Mouse (Mus musculus) adrenal gland, adult 10 weeks (tissue): ENCODE measurements around the gene Trim30c. TPM values are rescaled to one million over a fixed set of nuclear protein-coding genes. Genes with fewer than 3 reads are reported as not detected.

Experiments used
- polyA plus RNA-seq: library from polyadenylated mRNA; stranded (reverse); fragments of 350-450 nt; fragmentation: Illumina TruSeq; extraction: RNeasy Lipid Tissue Mini Kit (QIAGEN cat#74804); gene quantifications from one replicate; pipeline ENCODE4 v1.2.3, GENCODE M21; 2014; ENCODE audit warnings: low read depth, low replicate concordance

Gene Trim30c
- polyA plus RNA-seq, result not detected

GRCm38 (mm10) chr7:104400698-104401097 is at the start of gene Trim30c:
TSS of gene Trim30c (minus strand) at chr7:104400837.

GRCm38 (mm10) chr7:104369736-104370414 is 30.8 kb downstream of the Trim30c start, which contains the start of gene Trim30b:
TSS of gene Trim30b (minus strand) at chr7:104369884.

GRCm38 (mm10) chr7:104352717-104353599 is 47.7 kb downstream of the Trim30c start, which contains the start of gene Trim12c:
TSS of gene Trim12c (minus strand) at chr7:104353362.

Other genes with a start within 250 kb of the Trim30c start
- gene Olfm5, start 236.0 kb downstream of the Trim30c start, polyA plus RNA-seq, result not detected
- not detected for gene Olfr648, start 217.4 kb downstream of the Trim30c start, polyA plus RNA-seq
- not detected for gene Olfr649, start 204.9 kb downstream of the Trim30c start, polyA plus RNA-seq
- 1.0 TPM for gene Trim6, start 182.0 kb downstream of the Trim30c start, polyA plus RNA-seq
- 37.6 TPM for gene Trim34a, start 156.4 kb downstream of the Trim30c start, polyA plus RNA-seq
- 11.2 TPM for gene Trim5, start 112.7 kb downstream of the Trim30c start, polyA plus RNA-seq
- gene Trim12a, start 85.4 kb downstream of the Trim30c start, polyA plus RNA-seq, result 44.0 TPM
- not detected for gene Trim34b, start 71.4 kb downstream of the Trim30c start, polyA plus RNA-seq
- 52.3 TPM for gene Trim12c, start 47.5 kb downstream of the Trim30c start, polyA plus RNA-seq
- gene Trim30b, start 31.0 kb downstream of the Trim30c start, polyA plus RNA-seq, result 0.58 TPM
- gene Trim30a, start 64.4 kb upstream of the Trim30c start, polyA plus RNA-seq, result 72.7 TPM
- 77.6 TPM for gene Trim30d, start 107.0 kb upstream of the Trim30c start, polyA plus RNA-seq
- gene Olfr651, start 149.3 kb upstream of the Trim30c start, polyA plus RNA-seq, result not detected
- not detected for gene Olfr652, start 160.1 kb upstream of the Trim30c start, polyA plus RNA-seq
- gene Olfr653, start 176.5 kb upstream of the Trim30c start, polyA plus RNA-seq, result not detected
- not detected for gene Olfr654, start 186.2 kb upstream of the Trim30c start, polyA plus RNA-seq
- gene Olfr655, start 200.9 kb upstream of the Trim30c start, polyA plus RNA-seq, result not detected
- gene Olfr656, start 213.1 kb upstream of the Trim30c start, polyA plus RNA-seq, result not detected
- gene Olfr657, start 224.0 kb upstream of the Trim30c start, polyA plus RNA-seq, result not detected
- not detected for gene Olfr658, start 246.5 kb upstream of the Trim30c start, polyA plus RNA-seq